Mouse (Mus musculus): ENCODE data around the gene Abcb10. TPM values are rescaled to one million over a fixed set of nuclear protein-coding genes. Genes with fewer than 3 reads are reported as not detected.
"Not testable (repeated sequence)": the region's sequence is repeated elsewhere in the genome, so short reads cannot be mapped to it uniquely, and the experiment has no call there.

Gene Abcb10
- 16.0 and 16.2 TPM in 2 replicates for polyA plus RNA-seq (2015; fragmentation: Nextera tagmentation; extraction: Ambion mirVana)

- peak; percentile 99 for ATAC-seq (ENCODE audit: low FRiP score, low TSS enrichment)
- under 1% methylated on average over 31 of the region's 56 CpGs for WGBS
- no peaks in the 10 kb centered on the region for H3K36me3 ChIP-seq (ENCODE audit: insufficient read depth, low read length)
- peak within 1 kb of the TSS; percentile 96 for H3K4me2 ChIP-seq (replicated peaks; ENCODE audit: low read depth, low read length)
- no peaks in the 10 kb centered on the region for H3K27me3 ChIP-seq (ENCODE audit: insufficient read depth, low read length)
- no peaks in the 10 kb centered on the region for H3K9me3 ChIP-seq (ENCODE audit: low read length)
- H3K9ac ChIP-seq (replicated peaks; ENCODE audit: low read length): peak within 1 kb of the TSS; percentile 80
- peak within 1 kb of the TSS; percentile 82 for H3K4me3 ChIP-seq (ENCODE audit: low read length)
- H3K4me1 ChIP-seq (ENCODE audit: insufficient read depth, low read length): peaks cover 20% of the 10 kb centered on the region
- peak within 1 kb of the TSS; percentile 93 for H3K27ac ChIP-seq (ENCODE audit: low read length)
These were observed at the start of gene Abcb10 for GRCm38 (mm10) chr8:123982826-123983400. TSS of gene Abcb10 (minus strand) at chr8:123983122.

GRCm38 (mm10) chr8:124027831-124028230 lies 44.9 kb upstream of the Abcb10 start:
- H3K4me3 ChIP-seq (ENCODE audit: low read length): no peak overlapping the region
- no peaks in the 10 kb centered on the region for H3K9me3 ChIP-seq (ENCODE audit: low read length)
- H3K27me3 ChIP-seq (ENCODE audit: insufficient read depth, low read length): no peaks in the 10 kb centered on the region
- 91% methylated on average over 6 of the region's 6 CpGs for WGBS
- no peak overlapping the region for H3K4me2 ChIP-seq (replicated peaks; ENCODE audit: low read depth, low read length)
- H3K36me3 ChIP-seq (ENCODE audit: insufficient read depth, low read length): peaks cover 55% of the 10 kb centered on the region
- ATAC-seq (ENCODE audit: low FRiP score, low TSS enrichment): no peak
- no peak overlapping the region for H3K27ac ChIP-seq (ENCODE audit: low read length)
- H3K4me1 ChIP-seq (ENCODE audit: insufficient read depth, low read length): no peaks in the 10 kb centered on the region
- no peak overlapping the region for H3K9ac ChIP-seq (replicated peaks; ENCODE audit: low read length)

GRCm38 (mm10) chr8:124026265-124026664 lies 43.3 kb upstream of the Abcb10 start:
- H3K27me3 ChIP-seq (ENCODE audit: insufficient read depth, low read length); H3K27ac ChIP-seq (ENCODE audit: low read length); H3K9ac ChIP-seq (replicated peaks; ENCODE audit: low read length); ATAC-seq (ENCODE audit: low FRiP score, low TSS enrichment); H3K4me3 ChIP-seq (ENCODE audit: low read length); H3K4me2 ChIP-seq (replicated peaks; ENCODE audit: low read depth, low read length); H3K9me3 ChIP-seq (ENCODE audit: low read length); H3K4me1 ChIP-seq (ENCODE audit: insufficient read depth, low read length): not testable (repeated sequence)
- 82% methylated on average over 2 of the region's 2 CpGs for WGBS
- peaks cover 50% of the 10 kb centered on the region for H3K36me3 ChIP-seq (ENCODE audit: insufficient read depth, low read length)

GRCm38 (mm10) chr8:124021237-124022227 lies 38.6 kb upstream of the Abcb10 start, which contains the start of the genes Taf5l and Urb2:
TSS of gene Taf5l (minus strand) at chr8:124021397.
TSS of gene Urb2 (plus strand) at chr8:124021508.
- Histone ChIP-seq H3K4me1 (ENCODE audit: insufficient read depth, low read length) (peaks cover 21% of the 10 kb centered on the region), H3K4me2 (replicated peaks; ENCODE audit: low read depth, low read length) (peak within 1 kb of the TSS; percentile 69), H3K9ac (replicated peaks; ENCODE audit: low read length) (peak within 1 kb of the TSS; percentile 93), H3K27me3 (ENCODE audit: insufficient read depth, low read length) (no peaks in the 10 kb centered on the region), H3K9me3 (ENCODE audit: low read length) (no peaks in the 10 kb centered on the region), H3K4me3 (ENCODE audit: low read length) (peak within 1 kb of the TSS; percentile 91), H3K36me3 (ENCODE audit: insufficient read depth, low read length) (peaks cover 13% of the 10 kb centered on the region; the same call in 1 of the 2 replicates), H3K27ac (ENCODE audit: low read length) (peak within 1 kb of the TSS; percentile 92)
- peak; percentile 91 for ATAC-seq (ENCODE audit: low FRiP score, low TSS enrichment)
- WGBS: under 1% methylated on average over 73 of the region's 74 CpGs

GRCm38 (mm10) chr8:124020439-124021236 lies 37.7 kb upstream of the Abcb10 start:
- Histone ChIP-seq H3K36me3 (ENCODE audit: insufficient read depth, low read length) (peaks cover 8% of the 10 kb centered on the region; the same call in 1 of the 2 replicates), H3K4me1 (ENCODE audit: insufficient read depth, low read length) (peaks cover 21% of the 10 kb centered on the region), H3K9me3 (ENCODE audit: low read length) (no peaks in the 10 kb centered on the region), H3K4me3 (ENCODE audit: low read length) (peak overlapping the region; percentile 91), H3K27me3 (ENCODE audit: insufficient read depth, low read length) (no peaks in the 10 kb centered on the region), H3K4me2 (replicated peaks; ENCODE audit: low read depth, low read length) (peak overlapping the region; percentile 69), H3K27ac (ENCODE audit: low read length) (peak overlapping the region; percentile 92), H3K9ac (replicated peaks; ENCODE audit: low read length) (peak overlapping the region; percentile 93)
- peak; percentile 86 for ATAC-seq (ENCODE audit: low FRiP score, low TSS enrichment)
- WGBS: under 1% methylated on average over 67 of the region's 87 CpGs

- Histone ChIP-seq H3K9me3 (ENCODE audit: low read length) (no peaks in the 10 kb centered on the region), H3K4me3 (ENCODE audit: low read length) (peak overlapping the region; percentile 91), H3K4me2 (replicated peaks; ENCODE audit: low read depth, low read length) (peak overlapping the region; percentile 69), H3K27me3 (ENCODE audit: insufficient read depth, low read length) (no peaks in the 10 kb centered on the region), H3K36me3 (ENCODE audit: insufficient read depth, low read length) (peaks cover 5% of the 10 kb centered on the region; the same call in 1 of the 2 replicates), H3K9ac (replicated peaks; ENCODE audit: low read length) (peak overlapping the region; percentile 93; the same call in 1 of the 2 replicates), H3K4me1 (ENCODE audit: insufficient read depth, low read length) (peaks cover 21% of the 10 kb centered on the region), H3K27ac (ENCODE audit: low read length) (no peak overlapping the region)
- 24% methylated on average over 13 of the region's 13 CpGs for WGBS
- ATAC-seq (ENCODE audit: low FRiP score, low TSS enrichment): no peak
These were observed 36.9 kb upstream of the Abcb10 start for GRCm38 (mm10) chr8:124019782-124020181.

GRCm38 (mm10) chr8:124014751-124015150 lies 31.8 kb upstream of the Abcb10 start:
- H3K9me3 ChIP-seq (ENCODE audit: low read length): no peaks in the 10 kb centered on the region
- whole genome bisulfite sequencing: 73% methylated on average over 3 of the region's 3 CpGs
- H3K27ac ChIP-seq (ENCODE audit: low read length): no peak overlapping the region
- no peak for ATAC-seq (ENCODE audit: low FRiP score, low TSS enrichment)
- no peaks in the 10 kb centered on the region for H3K27me3 ChIP-seq (ENCODE audit: insufficient read depth, low read length)
- H3K36me3 ChIP-seq (ENCODE audit: insufficient read depth, low read length): 0 out of 2 replicates have a peak, but pooled peaks cover 5% of the 10 kb centered on the region
- H3K4me3 ChIP-seq (ENCODE audit: low read length): no peak overlapping the region
- H3K4me2 ChIP-seq (replicated peaks; ENCODE audit: low read depth, low read length): no peak overlapping the region
- H3K4me1 ChIP-seq (ENCODE audit: insufficient read depth, low read length): peaks cover 7% of the 10 kb centered on the region
- H3K9ac ChIP-seq (replicated peaks; ENCODE audit: low read length): no peak overlapping the region

GRCm38 (mm10) chr8:124014299-124014698 lies 31.4 kb upstream of the Abcb10 start:
- H3K36me3 ChIP-seq (ENCODE audit: insufficient read depth, low read length); H3K27ac ChIP-seq (ENCODE audit: low read length); H3K4me3 ChIP-seq (ENCODE audit: low read length); ATAC-seq (ENCODE audit: low FRiP score, low TSS enrichment); H3K9me3 ChIP-seq (ENCODE audit: low read length); H3K9ac ChIP-seq (replicated peaks; ENCODE audit: low read length); H3K4me2 ChIP-seq (replicated peaks; ENCODE audit: low read depth, low read length); H3K4me1 ChIP-seq (ENCODE audit: insufficient read depth, low read length); H3K27me3 ChIP-seq (ENCODE audit: insufficient read depth, low read length): not testable (repeated sequence)
- WGBS: 94% methylated on average over 7 of the region's 7 CpGs

- Histone ChIP-seq H3K27ac (ENCODE audit: low read length) (no peak overlapping the region), H3K4me2 (replicated peaks; ENCODE audit: low read depth, low read length) (no peak overlapping the region), H3K4me3 (ENCODE audit: low read length) (no peak overlapping the region), H3K9ac (replicated peaks; ENCODE audit: low read length) (no peak overlapping the region), H3K27me3 (ENCODE audit: insufficient read depth, low read length) (no peaks in the 10 kb centered on the region), H3K36me3 (ENCODE audit: insufficient read depth, low read length) (peaks cover 26% of the 10 kb centered on the region), H3K4me1 (ENCODE audit: insufficient read depth, low read length) (no peaks in the 10 kb centered on the region), H3K9me3 (ENCODE audit: low read length) (no peaks in the 10 kb centered on the region)
- no peak for ATAC-seq (ENCODE audit: low FRiP score, low TSS enrichment)
- 95% methylated on average over 3 of the region's 3 CpGs for WGBS
These were observed 29.2 kb upstream of the Abcb10 start for GRCm38 (mm10) chr8:124011989-124012586.

Data from kidney, embryonic 16.5 days (tissue).